Mouse (Mus musculus) MEL (cell line): ENCODE data around the gene Hnrnph1. TPM values are rescaled to one million over a fixed set of nuclear protein-coding genes. Genes with fewer than 3 reads are reported as not detected.

Source experiments
- DNase-seq: peaks from one replicate; pipeline ENCODE4 v3.0.0; 2011; ENCODE audit warnings: low read depth, low spot score
- H3K27ac ChIP-seq: 2 replicates; pipeline ENCODE4 v1.5.1; 2012; ENCODE audit warnings: low read depth, mild to moderate bottlenecking, control low read depth, low read length, moderate library complexity; ENCODE audit not compliant: control insufficient read depth
- H3K27me3 ChIP-seq, 2 experiments: fragments of 150-350 bp in 1 of 2; sonication (generic) in 1 of 2; 2 replicates each; pipeline ENCODE4 v1.6.1; 2012; ENCODE audit warnings: low read length in 2 of 2, mild to moderate bottlenecking in 2 of 2, improper control_type of control experiment in 1 of 2, moderate library complexity in 1 of 2; ENCODE audit not compliant: insufficient read depth in 2 of 2, control insufficient read depth in 1 of 2
- H3K36me3 ChIP-seq, 2 experiments: 2 replicates each; pipeline ENCODE4 v1.6.1; 2012 to 2014; ENCODE audit warnings: low read length in 2 of 2, improper control_type of control experiment in 1 of 2, inconsistent platforms in 1 of 2, mild to moderate bottlenecking in 1 of 2; ENCODE audit not compliant: insufficient read depth in 2 of 2, control insufficient read depth in 1 of 2
- H3K4me1 ChIP-seq, 2 experiments: fragments of 150-350 bp in 1 of 2; sonication (generic) in 1 of 2; 2 replicates each; pipeline ENCODE4 v1.6.1; 2012; ENCODE audit warnings: low read length in 2 of 2, improper control_type of control experiment in 1 of 2, mild to moderate bottlenecking in 1 of 2; ENCODE audit not compliant: insufficient read depth in 2 of 2, control insufficient read depth in 1 of 2
- H3K4me3 ChIP-seq, 2 experiments: fragments of 150-350 bp in 1 of 2; sonication (generic) in 1 of 2; 2 replicates each; pipeline ENCODE4 v1.5.1; 2012; ENCODE audit warnings: low read depth in 2 of 2, low read length in 2 of 2, mild to moderate bottlenecking in 2 of 2, moderate library complexity in 2 of 2, control low read depth in 1 of 2, improper control_type of control experiment in 1 of 2; ENCODE audit not compliant: control insufficient read depth in 1 of 2, insufficient read depth in 1 of 2
- H3K79me2 ChIP-seq: 2 replicates; pipeline ENCODE4 v1.6.1; 2012; ENCODE audit warnings: mild to moderate bottlenecking, low read length, moderate library complexity; ENCODE audit not compliant: control insufficient read depth, poor library complexity, insufficient read depth
- H3K9ac ChIP-seq: 2 replicates; pipeline ENCODE4 v1.6.1; 2012; ENCODE audit warnings: low read depth, mild to moderate bottlenecking, control low read depth, low read length, moderate library complexity; ENCODE audit not compliant: control insufficient read depth, poor library complexity, severe bottlenecking
- H3K9me3 ChIP-seq: fragments of 150-350 bp; sonication (generic); replicated peaks from 2 replicates; pipeline ENCODE4 v1.6.1; 2012; ENCODE audit warnings: mild to moderate bottlenecking, low read length, improper control_type of control experiment, moderate library complexity; ENCODE audit not compliant: insufficient read depth
- BHLHE40 ChIP-seq: IDR thresholded peaks from 2 replicates; pipeline ENCODE4 v1.6.1; 2012; ENCODE audit warnings: low read depth, mild to moderate bottlenecking, inconsistent platforms, low read length, improper control_type of control experiment, borderline replicate concordance
- CHD2 ChIP-seq: IDR thresholded peaks from 2 replicates; pipeline ENCODE4 v1.6.1; 2011; ENCODE audit warnings: low read length, improper control_type of control experiment
- CTCF ChIP-seq, 3 experiments: IDR thresholded peaks in 2 of 3; conservative IDR thresholded peaks in 1 of 3; 2 replicates each; pipeline ENCODE4 v1.5.1; 2011 to 2012; ENCODE audit warnings: low read length in 3 of 3, low read depth in 2 of 3, mild to moderate bottlenecking in 2 of 3, improper control_type of control experiment in 1 of 3, inconsistent platforms in 1 of 3, mixed read lengths in 1 of 3, moderate library complexity in 1 of 3; ENCODE audit not compliant: control insufficient read depth in 1 of 3, insufficient read depth in 1 of 3, poor library complexity in 1 of 3, severe bottlenecking in 1 of 3
- ETS1 ChIP-seq: IDR thresholded peaks from 2 replicates; pipeline ENCODE4 v1.6.1; 2012; ENCODE audit warnings: low read depth, mild to moderate bottlenecking, inconsistent platforms, low read length, improper control_type of control experiment, moderate library complexity
- MAZ ChIP-seq: IDR thresholded peaks from 2 replicates; pipeline ENCODE4 v1.6.1; 2012; ENCODE audit warnings: low read depth, mild to moderate bottlenecking, inconsistent platforms, low read length, improper control_type of control experiment
- MEF2A ChIP-seq: IDR thresholded peaks from 2 replicates; pipeline ENCODE4 v1.6.1; 2014; ENCODE audit warnings: low read depth, mild to moderate bottlenecking, inconsistent platforms, low read length, improper control_type of control experiment; ENCODE audit not compliant: poor library complexity, insufficient replicate concordance, severe bottlenecking; ENCODE audit errors: extremely low read depth
- MXI1 ChIP-seq: IDR thresholded peaks from 2 replicates; pipeline ENCODE4 v1.6.1; 2011; ENCODE audit warnings: mild to moderate bottlenecking, low read depth, low read length, improper control_type of control experiment
- MYC ChIP-seq: IDR thresholded peaks from 2 replicates; pipeline ENCODE4 v1.6.1; 2011; ENCODE audit warnings: low read depth, mild to moderate bottlenecking, low read length, improper control_type of control experiment, moderate library complexity
- NRF1 ChIP-seq: IDR thresholded peaks from 2 replicates; pipeline ENCODE4 v1.6.1; 2014; ENCODE audit warnings: low read depth, mild to moderate bottlenecking, inconsistent platforms, low read length, improper control_type of control experiment, moderate library complexity; ENCODE audit not compliant: poor library complexity, insufficient read depth, severe bottlenecking
- RAD21 ChIP-seq: IDR thresholded peaks from 2 replicates; pipeline ENCODE4 v1.6.1; 2011; ENCODE audit warnings: mild to moderate bottlenecking, low read depth, low read length, improper control_type of control experiment
- UBTF ChIP-seq: IDR thresholded peaks from 2 replicates; pipeline ENCODE4 v1.6.1; 2012; ENCODE audit warnings: low read depth, mild to moderate bottlenecking, inconsistent platforms, low read length, improper control_type of control experiment, moderate library complexity, borderline replicate concordance; ENCODE audit not compliant: insufficient read depth
- USF2 ChIP-seq, 2 experiments: IDR thresholded peaks; 2 replicates each; pipeline ENCODE4 v1.6.1; 2011 to 2012; ENCODE audit warnings: improper control_type of control experiment in 2 of 2, low read length in 2 of 2, borderline replicate concordance in 1 of 2, inconsistent platforms in 1 of 2, low read depth in 1 of 2, mild to moderate bottlenecking in 1 of 2; ENCODE audit not compliant: insufficient read depth in 1 of 2
- ZC3H11A ChIP-seq: IDR thresholded peaks from 2 replicates; pipeline ENCODE4 v1.6.1; 2012; ENCODE audit warnings: low read depth, mild to moderate bottlenecking, inconsistent platforms, low read length, improper control_type of control experiment
- ZNF384 ChIP-seq: IDR thresholded peaks from 2 replicates; pipeline ENCODE4 v1.6.1; 2012; ENCODE audit warnings: low read depth, mild to moderate bottlenecking, inconsistent platforms, low read length, improper control_type of control experiment
- polyA plus RNA-seq, 2 experiments: library from polyadenylated mRNA; stranded (reverse) in 1 of 2; unstranded in 1 of 2; fragments of >175 nt in 1 of 2; fragments of >200 nt in 1 of 2; gene quantifications; 2 replicates each; pipeline versions ENCODE4 v1.2.1 to v1.2.4; 2012; ENCODE audit warnings: low replicate concordance in 2 of 2, low read depth in 1 of 2; ENCODE audit not compliant: insufficient read length in 2 of 2, insufficient read depth in 1 of 2, missing spikeins in 1 of 2
- total RNA-seq: library from RNA; depleted of rRNA; stranded (reverse); fragments of 300-350 nt; gene quantifications from 2 replicates; pipeline ENCODE4 v1.2.3, GENCODE M21; 2012

Gene Hnrnph1
- total and polyA plus RNA-seq, 3 experiments, result 227 to 552 (median 425) TPM

- no peaks in the 10 kb centered on the region for H3K4me1 ChIP-seq
- no peaks in the 10 kb centered on the region for H3K27me3 ChIP-seq
- no peak for DNase-seq
- no peak overlapping the region for H3K4me3 ChIP-seq
- no peaks in the 10 kb centered on the region for H3K9me3 ChIP-seq
- no peaks in the 10 kb centered on the region for H3K36me3 ChIP-seq
- H3K79me2 ChIP-seq, result no peaks in the 10 kb centered on the region
- no peak for TF ChIP-seq BHLHE40
- TF ChIP-seq, all 39 proteins: peak for 0
- no peak overlapping the region for H3K9ac ChIP-seq
- no peak overlapping the region for H3K27ac ChIP-seq
These were observed 30.3 kb upstream of the Hnrnph1 start for GRCm38 (mm10) chr11:50346256-50347032.

- H3K36me3 ChIP-seq, result peaks cover 0 to 8% of the 10 kb centered on the region in 2 experiments; a peak in 1 of 4 replicates
- H3K9me3 ChIP-seq, result no peaks in the 10 kb centered on the region
- DNase-seq, result no peak
- H3K27me3 ChIP-seq, result no peaks in the 10 kb centered on the region
- no peak for TF ChIP-seq ZNF384
- no peak for TF ChIP-seq CHD2
- TF ChIP-seq MYC, result no peak
- no peak for TF ChIP-seq MAZ
- TF ChIP-seq USF2 (IDR thresholded peaks at IDR 0.05; ENCODE audit: borderline replicate concordance in 1 of 2, insufficient read depth in 1 of 2, low read depth in 1 of 2, low read length in 2 of 2), result no peak
- TF ChIP-seq MXI1, result no peak
- no peak for TF ChIP-seq NRF1
- no peak for TF ChIP-seq MEF2A
- H3K79me2 ChIP-seq, result no peaks in the 10 kb centered on the region
- H3K27ac ChIP-seq, result no peak overlapping the region
- peaks cover 4 to 10% of the 10 kb centered on the region in 2 experiments; a peak in 3 of 4 replicates for H3K4me1 ChIP-seq
- H3K4me3 ChIP-seq, result no peak overlapping the region
- no peak overlapping the region for H3K9ac ChIP-seq
These were observed 24.6 kb upstream of the Hnrnph1 start for GRCm38 (mm10) chr11:50352177-50352576.

- no peaks in the 10 kb centered on the region for H3K9me3 ChIP-seq
- no peak within 1 kb of the TSS for H3K9ac ChIP-seq
- peaks cover 4% of the 10 kb centered on the region; the same call in 1 of the 2 replicates for H3K79me2 ChIP-seq
- no peak for TF ChIP-seq MAZ
- peak; percentile 28 for TF ChIP-seq RAD21
- TF ChIP-seq ZC3H11A, result 0 out of 2 replicates have a peak, but pooled peaks have one; percentile 5
- no peak for TF ChIP-seq MYC
- no peak for TF ChIP-seq ETS1
- TF ChIP-seq CTCF (IDR thresholded peaks at IDR 0.05 in 2 of 3, conservative IDR thresholded peaks at IDR 0.05 in 1 of 3; ENCODE audit: control insufficient read depth in 1 of 3, insufficient read depth in 1 of 3, low read depth in 2 of 3, low read length in 3 of 3, poor library complexity in 1 of 3, severe bottlenecking in 1 of 3), result peak in 2 of 3 experiments; percentile 31 to 43; a peak in 3 of 6 replicates
- TF ChIP-seq UBTF, result no peak
- TF ChIP-seq, all 39 proteins: peak for 3
- no peak within 1 kb of the TSS for H3K4me3 ChIP-seq
- H3K36me3 ChIP-seq, result peaks cover 0 to 13% of the 10 kb centered on the region in 2 experiments; a peak in 1 of 4 replicates
- H3K4me1 ChIP-seq, result peaks cover 10 to 23% of the 10 kb centered on the region in 2 experiments; a peak in 3 of 4 replicates
- DNase-seq, result peak; percentile 24
- peak within 1 kb of the TSS; percentile 40 for H3K27ac ChIP-seq
- no peaks in the 10 kb centered on the region for H3K27me3 ChIP-seq
These were observed 22.6 kb upstream of the Hnrnph1 start, which contains the start of gene Cby3 for GRCm38 (mm10) chr11:50354162-50354561. Gene Cby3 (plus strand): TSS chr11:50354462.
